ENCODE assay signal across 8 mouse cellular contexts in the genomic region with DNA sequence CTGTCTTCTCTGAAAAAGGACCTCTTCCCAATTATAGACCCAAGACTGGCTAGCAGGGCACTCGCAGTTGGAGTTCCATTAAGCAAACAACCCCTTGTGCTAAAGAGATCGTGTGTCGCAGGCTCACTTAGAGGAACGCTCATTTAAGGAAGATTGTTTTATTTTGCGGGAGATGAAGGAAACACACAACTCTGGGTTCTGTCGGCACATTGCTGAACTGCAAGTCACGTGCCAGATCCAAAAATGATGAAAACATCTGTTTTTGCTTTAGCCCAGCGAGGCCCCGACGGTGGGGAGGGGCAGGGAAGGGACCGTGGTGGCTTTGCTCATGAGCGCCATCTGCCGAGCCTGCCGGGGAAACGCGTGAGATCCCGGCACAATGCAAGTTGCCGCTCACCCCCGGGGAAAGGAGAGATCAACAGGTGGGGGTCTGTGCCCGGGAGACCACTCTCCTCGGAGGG.
DNase-seq lines count a peak whose midpoint lies in the region; ATAC-seq and TF ChIP-seq lines count a peak whose summit lies in the region.

No protein-coding gene starts in this region.

- no peaks in the 10 kb centered on the region for H3K36me3 ChIP-seq in C2C12 (ENCODE audit: control insufficient read depth, insufficient read depth)
- H3K36me3 ChIP-seq in forebrain, embryonic 12.5 days (replicated peaks) = no peaks in the 10 kb centered on the region
- no peaks in the 10 kb centered on the region for H3K36me3 ChIP-seq in heart, postnatal 0 days (replicated peaks; ENCODE audit: control insufficient read depth, insufficient read depth, low read length)
- no peaks in the 10 kb centered on the region for H3K36me3 ChIP-seq in liver, embryonic 15.5 days (replicated peaks)
- no peaks in the 10 kb centered on the region for H3K36me3 ChIP-seq in neural tube, embryonic 11.5 days (ENCODE audit: control insufficient read depth, insufficient read depth, low read length)
- no peaks in the 10 kb centered on the region for H3K36me3 ChIP-seq in stomach, postnatal 0 days (ENCODE audit: control insufficient read depth, insufficient read depth, low read length)

- no peaks in the 10 kb centered on the region for H3K79me3 ChIP-seq in C2C12 (ENCODE audit: low read depth)

- no peaks in the 10 kb centered on the region for H3K79me2 ChIP-seq in C2C12 (ENCODE audit: control insufficient read depth, insufficient read depth)

- no peak overlapping the region for H3K4me3 ChIP-seq in C2C12 (ENCODE audit: insufficient read depth, poor library complexity, severe bottlenecking)
- peak overlapping the region; percentile 59 for H3K4me3 ChIP-seq in brown adipose tissue, adult 24 weeks (ENCODE audit: insufficient read depth, low read depth, low read length)
- H3K4me3 ChIP-seq in forebrain, embryonic 12.5 days (replicated peaks) = peak overlapping the region; percentile 39
- peak overlapping the region; percentile 55 for H3K4me3 ChIP-seq in heart, postnatal 0 days (ENCODE audit: low read depth, low read length)
- H3K4me3 ChIP-seq in liver, embryonic 15.5 days (replicated peaks) = peak overlapping the region; percentile 37
- peak overlapping the region; percentile 29 for H3K4me3 ChIP-seq in neural tube, embryonic 11.5 days (ENCODE audit: low read depth, low read length)
- peak overlapping the region; percentile 41 for H3K4me3 ChIP-seq in stomach, postnatal 0 days (ENCODE audit: low read depth, low read length)

- 0 out of 2 replicates have a peak, but pooled peaks have one; percentile 21 for TF ChIP-seq EP300 in heart, postnatal 0 days (IDR thresholded peaks at IDR 0.05; ENCODE audit: low read depth)
- peak; percentile 15 for TF ChIP-seq EP300 in stomach, postnatal 0 days (optimal IDR thresholded peaks at IDR 0.05)

- peak overlapping the region; percentile 52 for H3K4me2 ChIP-seq in forebrain, embryonic 12.5 days
- H3K4me2 ChIP-seq in heart, postnatal 0 days (ENCODE audit: low read depth, low read length) = peak overlapping the region; percentile 84
- peak overlapping the region; percentile 64 for H3K4me2 ChIP-seq in liver, embryonic 15.5 days
- H3K4me2 ChIP-seq in neural tube, embryonic 11.5 days (ENCODE audit: low read depth) = peak overlapping the region; percentile 58
- peak overlapping the region; percentile 68 for H3K4me2 ChIP-seq in stomach, postnatal 0 days (replicated peaks; ENCODE audit: low read depth)

- peak; percentile 86 for DNase-seq in heart, postnatal 0 days (ENCODE audit: low spot score)
- peak; percentile 83 to 91 for DNase-seq in kidney, postnatal 36 days
- DNase-seq in neural tube, embryonic 11.5 days (ENCODE audit: low spot score) = peak; percentile 94
- DNase-seq in stomach, postnatal 0 days (ENCODE audit: low spot score) = peak; percentile 89

- peak overlapping the region; percentile 85 for H3ac ChIP-seq in C2C12 (ENCODE audit: control insufficient read depth, insufficient read length, low read depth)

- peak overlapping the region; percentile 93 for H3K27ac ChIP-seq in brown adipose tissue, adult 24 weeks (replicated peaks; ENCODE audit: low read depth, low read length)
- peak overlapping the region; percentile 96 for H3K27ac ChIP-seq in forebrain, embryonic 12.5 days
- H3K27ac ChIP-seq in heart, postnatal 0 days (ENCODE audit: low read depth) = peak overlapping the region; percentile 91
- no peak overlapping the region for H3K27ac ChIP-seq in liver, embryonic 15.5 days (replicated peaks)
- peak overlapping the region; percentile 85 for H3K27ac ChIP-seq in neural tube, embryonic 11.5 days (ENCODE audit: low read depth, low read length)
- H3K27ac ChIP-seq in stomach, postnatal 0 days (replicated peaks) = peak overlapping the region; percentile 93

- no peaks in the 10 kb centered on the region for H3K9me3 ChIP-seq in forebrain, embryonic 12.5 days
- H3K9me3 ChIP-seq in heart, postnatal 0 days (replicated peaks; ENCODE audit: control insufficient read depth, low read length) = no peaks in the 10 kb centered on the region
- H3K9me3 ChIP-seq in liver, embryonic 15.5 days (replicated peaks) = no peaks in the 10 kb centered on the region
- no peaks in the 10 kb centered on the region for H3K9me3 ChIP-seq in neural tube, embryonic 11.5 days (ENCODE audit: control insufficient read depth, low read length)
- H3K9me3 ChIP-seq in stomach, postnatal 0 days (ENCODE audit: control insufficient read depth, low read length) = no peaks in the 10 kb centered on the region

- peak; percentile 96 for TF ChIP-seq CTCF in C2C12 (IDR thresholded peaks at IDR 0.05; ENCODE audit: control insufficient read depth, insufficient read depth, insufficient read length)
- TF ChIP-seq CTCF in heart, postnatal 0 days (IDR thresholded peaks at IDR 0.05; ENCODE audit: low read depth) = peak; percentile 85
- TF ChIP-seq CTCF in stomach, postnatal 0 days (IDR thresholded peaks at IDR 0.05; ENCODE audit: low read depth) = peak; percentile 94

- peak; percentile 77 for ATAC-seq in forebrain, embryonic 12.5 days (ENCODE audit: low FRiP score)
- ATAC-seq in heart, postnatal 0 days (ENCODE audit: insufficient read depth, low read depth) = peak; percentile 87
- ATAC-seq in liver, embryonic 15.5 days (ENCODE audit: insufficient read depth) = peak; percentile 44; the same call in 1 of the 2 replicates
- ATAC-seq in neural tube, embryonic 11.5 days (ENCODE audit: insufficient read depth, low FRiP score, low TSS enrichment) = peak; percentile 67
- peak; percentile 75 for ATAC-seq in stomach, postnatal 0 days (ENCODE audit: low FRiP score, low TSS enrichment)

- H3K9ac ChIP-seq in forebrain, embryonic 12.5 days = peak overlapping the region; percentile 61
- H3K9ac ChIP-seq in heart, postnatal 0 days (replicated peaks; ENCODE audit: low read depth, low read length) = peak overlapping the region; percentile 72
- H3K9ac ChIP-seq in liver, embryonic 15.5 days = no peak overlapping the region; the same call in 1 of the 2 replicates
- H3K9ac ChIP-seq in neural tube, embryonic 11.5 days (ENCODE audit: low read length) = peak overlapping the region; percentile 75
- peak overlapping the region; percentile 62 for H3K9ac ChIP-seq in stomach, postnatal 0 days (ENCODE audit: low read length)

- H3K4me1 ChIP-seq in brown adipose tissue, adult 24 weeks (ENCODE audit: control insufficient read depth, insufficient read depth, insufficient read length, low read length) = peaks cover 2% of the 10 kb centered on the region; the same call in 1 of the 2 replicates
- peaks cover 48% of the 10 kb centered on the region for H3K4me1 ChIP-seq in forebrain, embryonic 12.5 days
- H3K4me1 ChIP-seq in heart, postnatal 0 days (ENCODE audit: control insufficient read depth, insufficient read depth) = no peaks in the 10 kb centered on the region
- no peaks in the 10 kb centered on the region for H3K4me1 ChIP-seq in liver, embryonic 15.5 days (replicated peaks)
- peaks cover 23% of the 10 kb centered on the region for H3K4me1 ChIP-seq in neural tube, embryonic 11.5 days (ENCODE audit: control insufficient read depth, insufficient read depth, low read length)
- no peaks in the 10 kb centered on the region; the same call in 1 of the 2 replicates for H3K4me1 ChIP-seq in stomach, postnatal 0 days (replicated peaks; ENCODE audit: control insufficient read depth, insufficient read depth)

- no peaks in the 10 kb centered on the region for H3K27me3 ChIP-seq in C2C12 (ENCODE audit: control insufficient read depth, insufficient read depth, insufficient read length)
- 0 out of 2 replicates have a peak, but pooled peaks cover 7% of the 10 kb centered on the region for H3K27me3 ChIP-seq in forebrain, embryonic 12.5 days
- no peaks in the 10 kb centered on the region for H3K27me3 ChIP-seq in heart, postnatal 0 days (ENCODE audit: control insufficient read depth, insufficient read depth, low read length)
- peaks cover 13% of the 10 kb centered on the region for H3K27me3 ChIP-seq in liver, embryonic 15.5 days
- no peaks in the 10 kb centered on the region for H3K27me3 ChIP-seq in neural tube, embryonic 11.5 days (ENCODE audit: control insufficient read depth, insufficient read depth, low read length)
- H3K27me3 ChIP-seq in stomach, postnatal 0 days (ENCODE audit: control insufficient read depth, insufficient read depth, low read length) = no peaks in the 10 kb centered on the region

- under 1% methylated on average over 21 of the region's 21 CpGs for WGBS in forebrain, embryonic 12.5 days
- WGBS in heart, postnatal 0 days = 1% methylated on average over 21 of the region's 21 CpGs
- 1% methylated on average over 21 of the region's 21 CpGs for WGBS in liver, embryonic 15.5 days (ENCODE audit: insufficient replicate concordance)
- 0% methylated on average over 21 of the region's 21 CpGs for WGBS in neural tube, embryonic 11.5 days
- under 1% methylated on average over 21 of the region's 21 CpGs for WGBS in stomach, postnatal 0 days

TF ChIP-seq in C2C12, 6 proteins besides CTCF, POLR2A, EP300 and RAD21:
- TF ChIP-seq MAX (IDR thresholded peaks at IDR 0.05) (no peak), MYOD1 (IDR thresholded peaks at IDR 0.05; ENCODE audit: control insufficient read depth, insufficient read length, low read depth) (no peak), USF1 (IDR thresholded peaks at IDR 0.05; ENCODE audit: low read depth) (peak; percentile 94)
